Mouse (Mus musculus): ENCODE measurements around the gene Sgo2a.

GRCm38 (mm10) chr1:57955774-57956173 is 40.0 kb upstream of the Sgo2a start:
- TF ChIP-seq POLR2A (IDR thresholded peaks at IDR 0.05; ENCODE audit: borderline replicate concordance, low read depth, low read length) (no peak), CTCF (IDR thresholded peaks at IDR 0.05; ENCODE audit: low read depth, low read length) (no peak)

Measured in bone marrow macrophage, adult 2 months (primary cell).